Mouse (Mus musculus): ENCODE data around the gene Nucks1.

The Nucks1 gene

DNA sequence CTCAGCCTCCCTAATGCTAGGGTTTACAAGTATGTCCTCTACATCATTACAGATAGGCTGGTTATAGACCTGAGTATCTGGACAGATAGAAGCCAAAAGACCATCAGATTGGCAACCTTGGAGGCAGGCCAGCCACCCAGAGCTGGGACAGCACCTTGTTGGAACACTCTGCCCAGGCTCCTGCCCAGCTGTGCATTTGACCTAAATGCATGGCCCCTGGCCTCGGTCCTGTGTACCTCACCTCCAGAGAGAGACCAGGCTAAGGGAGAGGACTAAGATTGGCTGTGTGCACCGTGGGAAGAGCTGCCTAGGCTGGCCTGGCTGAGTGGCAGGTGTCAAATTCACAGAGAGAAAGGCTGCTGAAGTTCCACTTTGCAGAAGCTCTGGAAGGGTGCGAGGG is 58.2 kb downstream of the Nucks1 start:
- DNase-seq = no peak

DNA sequence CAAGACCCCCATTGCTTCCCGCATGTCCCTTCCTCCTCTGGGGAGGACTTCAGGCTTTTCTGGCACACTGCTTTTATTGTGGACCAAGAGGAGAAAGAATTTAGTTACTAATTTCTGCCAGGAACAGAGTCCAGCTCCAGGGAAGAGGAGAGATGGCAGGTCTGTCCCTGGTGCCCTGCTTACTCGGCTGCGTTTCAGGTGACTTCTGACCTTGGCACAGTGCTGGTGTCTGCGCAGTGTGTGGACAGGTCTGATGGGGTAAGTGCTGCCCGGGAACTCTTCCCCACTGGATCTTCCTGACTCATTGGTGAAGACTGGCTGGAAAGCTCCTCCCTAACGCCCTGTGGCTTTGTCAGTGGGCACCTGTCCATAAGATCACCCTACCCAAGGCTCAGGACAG is 58.6 kb downstream of the Nucks1 start:
- no peak for DNase-seq

DNA sequence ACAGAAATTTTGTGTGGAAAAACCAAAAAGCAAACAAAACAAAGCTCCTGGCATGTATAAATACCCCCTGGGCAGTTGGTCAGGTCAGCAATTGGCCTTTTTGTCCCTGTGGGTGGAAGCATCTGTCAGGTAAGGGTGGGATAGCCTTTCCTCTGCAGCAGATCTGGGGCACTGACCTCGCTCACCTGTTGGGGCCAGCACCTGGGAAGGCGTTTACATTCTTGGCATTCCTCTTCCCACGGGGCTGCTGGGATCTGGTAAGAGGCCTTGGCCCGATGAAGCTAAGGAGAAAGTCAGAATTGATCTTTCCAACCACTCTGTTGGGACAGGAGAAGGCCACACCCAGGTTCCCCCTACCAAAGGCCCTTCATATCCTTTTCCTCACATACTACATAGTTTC is 59.5 kb downstream of the Nucks1 start:
- DNase-seq = no peak

DNA sequence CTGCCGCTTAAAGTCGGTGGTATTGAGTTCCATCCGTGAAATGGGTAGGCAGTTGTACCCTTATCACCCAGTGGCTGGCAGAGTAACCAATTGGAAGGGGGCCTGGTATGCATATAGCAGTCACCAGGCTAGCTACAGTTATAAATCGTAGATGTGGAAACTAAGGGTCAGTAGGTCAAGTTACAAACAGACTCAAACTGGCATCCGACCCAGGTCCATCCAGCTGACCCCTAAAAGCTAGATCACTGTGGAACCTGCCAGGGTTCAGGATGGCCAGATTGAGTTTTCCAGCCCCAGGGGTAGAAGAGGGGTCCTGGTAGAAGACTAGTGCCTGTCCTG is 60.0 kb downstream of the Nucks1 start:
- DNase-seq = no peak

DNA sequence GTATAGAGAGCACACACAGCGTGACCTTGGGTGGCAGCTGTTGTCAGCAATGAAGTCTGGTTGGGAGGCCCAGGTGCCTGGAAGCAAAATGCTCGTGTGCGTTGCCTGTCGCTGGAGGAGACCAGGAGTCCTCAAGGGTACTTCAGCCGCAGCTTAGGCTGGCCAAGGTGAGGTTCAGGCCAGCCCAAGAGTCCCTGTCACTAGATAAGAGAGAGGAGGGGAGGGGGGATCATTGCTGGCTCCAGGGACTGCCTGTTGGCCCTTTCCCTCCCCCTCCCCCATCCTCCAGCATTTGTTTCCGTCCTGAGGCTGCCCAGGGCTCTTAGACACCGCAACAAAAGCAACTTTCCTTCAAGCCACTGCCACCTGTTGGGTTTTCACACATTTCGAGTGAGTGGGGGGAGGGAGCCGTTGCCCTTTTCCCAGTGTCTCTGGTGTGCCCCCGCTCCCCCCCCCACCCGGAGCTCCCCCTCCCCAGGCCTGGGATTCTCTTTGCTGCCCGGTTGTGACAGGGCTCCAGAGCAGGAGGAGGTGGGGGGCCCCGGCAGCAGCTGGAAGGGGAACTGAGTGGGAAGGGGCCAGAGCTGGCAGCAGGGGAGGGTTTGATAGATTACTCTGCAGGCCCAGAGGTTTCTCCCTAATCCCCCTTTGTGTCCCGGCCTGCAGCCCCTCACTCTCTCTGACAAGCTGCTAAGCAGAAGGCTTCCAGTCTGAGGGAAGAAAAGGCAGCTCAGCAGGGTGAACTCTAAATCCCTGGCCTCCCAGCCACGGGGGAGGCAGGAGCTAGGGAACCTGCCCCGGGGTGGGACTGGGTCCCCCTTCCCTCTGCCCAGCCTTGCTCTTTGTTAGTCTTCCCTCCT is 60.6 kb downstream of the Nucks1 start:
- no peak for DNase-seq

DNA sequence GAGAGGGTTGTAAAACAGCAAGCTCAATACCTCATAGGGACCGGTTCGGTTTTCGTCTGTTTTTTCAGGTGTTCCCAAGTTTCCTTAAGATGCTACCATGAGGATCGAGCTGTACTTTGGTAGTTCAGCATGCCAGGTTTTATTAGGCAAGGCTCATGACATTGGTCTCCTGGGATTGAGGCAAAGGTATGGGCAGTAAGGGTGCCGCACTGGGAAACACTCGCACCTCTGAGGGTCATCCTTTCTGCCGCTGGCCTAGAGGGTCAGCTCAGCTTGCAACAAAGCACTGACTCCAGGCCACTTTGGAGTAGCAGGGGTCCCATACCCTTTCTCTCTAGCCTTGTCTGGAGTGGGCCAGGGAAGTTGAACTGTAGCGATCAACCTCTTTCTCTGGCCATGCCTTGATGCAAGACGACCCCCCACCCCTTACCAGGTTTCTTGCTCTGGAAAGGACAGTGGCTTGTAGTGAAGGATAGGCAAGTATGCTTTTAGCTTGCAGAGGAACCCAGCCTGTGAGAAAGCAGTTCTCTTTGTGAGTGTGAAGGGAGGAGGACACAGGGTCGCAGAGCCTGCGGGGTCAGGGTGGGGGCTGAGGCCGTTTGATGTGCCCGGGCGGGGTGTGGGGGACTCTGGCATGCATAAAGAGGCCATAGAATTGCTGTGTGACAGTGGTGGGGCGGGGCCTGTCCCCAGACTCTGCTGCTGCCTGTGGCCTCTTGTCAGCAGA is 61.6 kb downstream of the Nucks1 start:
- DNase-seq = peak; percentile 36

GRCm38 (mm10) chr1:131972498-131973334 is 62.4 kb downstream of the Nucks1 start:
- no peak for DNase-seq

DNA sequence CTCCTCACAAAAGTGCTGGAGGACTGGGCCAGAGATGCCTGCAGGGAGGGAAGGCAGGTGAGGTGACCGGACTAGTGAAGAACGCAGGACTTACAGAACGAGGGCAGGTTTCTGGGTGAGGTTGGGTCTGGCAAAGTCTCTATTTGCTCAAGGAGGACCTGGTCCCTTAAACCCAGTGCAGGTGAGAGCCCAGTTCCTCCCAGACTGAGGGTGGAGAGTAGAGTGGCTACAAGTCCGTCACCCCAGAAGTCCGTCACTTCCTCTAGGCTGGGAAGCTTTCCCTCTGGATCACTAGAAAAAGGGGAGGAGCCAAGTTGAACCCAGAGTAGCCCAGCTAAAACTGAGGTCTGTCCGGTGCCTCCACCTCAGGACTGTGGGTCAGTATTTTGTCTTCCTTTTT is 63.7 kb downstream of the Nucks1 start:
- DNase-seq = no peak

- no peak for DNase-seq
These were observed 66.6 kb downstream of the Nucks1 start for GRCm38 (mm10) chr1:131976886-131977285.

- no peak for DNase-seq
These were observed 70.1 kb downstream of the Nucks1 start for GRCm38 (mm10) chr1:131980471-131980870.

DNA sequence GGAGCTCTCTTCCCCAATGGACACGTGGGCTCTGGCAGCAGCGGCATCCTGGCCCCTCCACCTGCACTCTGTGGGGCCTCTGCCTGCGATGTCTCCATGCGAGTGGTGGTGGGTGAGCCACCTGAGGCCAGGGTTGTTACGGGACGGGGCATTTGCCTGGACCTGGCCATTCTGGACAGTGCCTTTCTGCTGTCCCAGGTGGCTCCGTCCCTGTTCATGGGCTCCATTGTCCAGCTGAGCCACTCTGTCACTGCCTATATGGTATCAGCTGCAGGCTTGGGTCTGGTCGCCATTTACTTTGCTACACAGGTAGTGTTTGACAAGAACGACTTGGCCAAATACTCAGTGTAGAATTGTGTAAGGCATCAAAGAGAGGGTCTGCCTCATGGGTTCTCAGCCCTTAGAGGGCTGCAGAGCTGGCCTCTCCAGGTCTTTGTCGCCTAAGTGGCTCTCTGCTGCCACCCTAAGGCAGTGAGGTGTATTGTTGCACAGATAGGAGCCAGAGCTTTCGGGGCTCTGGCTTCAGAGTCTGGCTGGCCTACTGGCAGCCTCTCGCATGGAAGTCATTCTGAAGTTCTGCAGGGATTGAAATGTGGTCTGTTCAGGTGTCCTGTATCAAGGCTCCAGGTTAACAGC is 71.2 kb downstream of the Nucks1 start:
- peak; percentile 79 for DNase-seq

- DNase-seq = peak; percentile 80
These were observed 72.6 kb downstream of the Nucks1 start for GRCm38 (mm10) chr1:131982907-131983306.

- DNase-seq = no peak
These were observed 73.5 kb downstream of the Nucks1 start for GRCm38 (mm10) chr1:131983806-131984205.

All from liver (tissue).